Mouse (Mus musculus) liver, adult 2 months (tissue): ENCODE measurements around the gene Vsx2. TPM values are rescaled to one million over a fixed set of nuclear protein-coding genes. Genes with fewer than 3 reads are reported as not detected.
"Not testable (repeated sequence)": the region's sequence is repeated elsewhere in the genome, so short reads cannot be mapped to it uniquely, and the experiment has no call there.

Experiments
- DNase-seq: peaks from one replicate; pipeline ENCODE4 v3.0.0-alpha.2; 2011; ENCODE audit warnings: low read depth, low spot score; ENCODE audit errors: extremely low read depth
- H3K27ac ChIP-seq: fragments of 200-500 bp; replicated peaks from 2 replicates; pipeline ENCODE4 v1.5.1; 2012; ENCODE audit warnings: low read depth, mild to moderate bottlenecking, control low read depth, inconsistent platforms, low read length; ENCODE audit not compliant: insufficient read depth
- H3K27me3 ChIP-seq: fragments of 200-500 bp; 2 replicates; pipeline ENCODE4 v1.6.1; 2012; ENCODE audit warnings: mild to moderate bottlenecking, moderate library complexity, low read length, inconsistent platforms; ENCODE audit not compliant: control insufficient read depth, insufficient read depth
- H3K36me3 ChIP-seq: fragments of 200-500 bp; 2 replicates; pipeline ENCODE4 v1.6.1; 2012; ENCODE audit warnings: low read length, inconsistent platforms; ENCODE audit not compliant: control insufficient read depth, insufficient read depth
- H3K4me1 ChIP-seq: fragments of 200-500 bp; 2 replicates; pipeline ENCODE4 v1.6.1; 2011; ENCODE audit warnings: low read length; ENCODE audit not compliant: control insufficient read depth, insufficient read depth
- H3K4me3 ChIP-seq: fragments of 200-500 bp; 2 replicates; pipeline ENCODE4 v1.5.1; 2011; ENCODE audit warnings: low read depth, mild to moderate bottlenecking, control low read depth, low read length, moderate library complexity; ENCODE audit not compliant: insufficient read depth
- H3K79me2 ChIP-seq: fragments of 200-500 bp; 2 replicates; pipeline ENCODE4 v1.6.1; 2012; ENCODE audit warnings: inconsistent platforms, mild to moderate bottlenecking, low read length, moderate library complexity; ENCODE audit not compliant: control insufficient read depth, insufficient read depth
- H3K9ac ChIP-seq: fragments of 200-500 bp; 2 replicates; pipeline ENCODE4 v1.6.1; 2012; ENCODE audit warnings: low read depth, mild to moderate bottlenecking, control low read depth, inconsistent platforms, low read length
- CTCF ChIP-seq: fragments of 200-500 bp; IDR thresholded peaks from 2 replicates; pipeline ENCODE4 v1.5.1; 2011; ENCODE audit warnings: low read depth, low read length, control low read depth
- POLR2A ChIP-seq: fragments of 200-500 bp; IDR thresholded peaks from 2 replicates; pipeline ENCODE4 v1.6.1; 2011; ENCODE audit warnings: low read length, control low read depth; ENCODE audit not compliant: insufficient read depth; ENCODE audit errors: extremely low read depth
- WGBS: fragments of 180-500 bp; shearing (Covaris S2); methylation state at CpG from one replicate; pipeline ENCODE4 v1.1.7; 2018; 5-methylcytosine and 5-hydroxymethylcytosine counted together
- polyA plus RNA-seq: library from polyadenylated mRNA; depleted of rRNA; stranded (reverse); fragments of >200 nt; gene quantifications from 2 replicates; pipeline ENCODE4 v1.2.3, GENCODE M21; 2012
- total RNA-seq: library from RNA; depleted of rRNA; stranded (reverse); fragments of >200 nt; gene quantifications from 2 replicates; pipeline ENCODE4 v1.2.3, GENCODE M21; 2014

The Vsx2 gene
- total and polyA plus RNA-seq, 2 experiments, result not detected

GRCm38 (mm10) chr12:84531906-84532829, 37.4 kb upstream of the Vsx2 start:
- DNase-seq, result peak; percentile 70
- Histone ChIP-seq H3K36me3 (peaks cover 3% of the 10 kb centered on the region), H3K27ac (no peak overlapping the region), H3K79me2 (no peaks in the 10 kb centered on the region; the same call in 1 of the 2 replicates), H3K9ac (no peak overlapping the region), H3K4me1 (peaks cover 5% of the 10 kb centered on the region; the same call in 1 of the 2 replicates), H3K27me3 (no peaks in the 10 kb centered on the region), H3K4me3 (no peak overlapping the region)
- 79% methylated on average over 13 of the region's 13 CpGs for whole genome bisulfite sequencing
- no peak for TF ChIP-seq POLR2A
- TF ChIP-seq CTCF, result no peak

- H3K27me3 ChIP-seq, result no peaks in the 10 kb centered on the region
- H3K79me2 ChIP-seq, result no peaks in the 10 kb centered on the region
- H3K27ac ChIP-seq, result no peak overlapping the region
- DNase-seq, result no peak
- no peak overlapping the region for H3K4me3 ChIP-seq
- WGBS, result 89% methylated on average over 8 of the region's 8 CpGs
- H3K36me3 ChIP-seq, result peaks cover 3% of the 10 kb centered on the region
- no peak overlapping the region for H3K9ac ChIP-seq
- peaks cover 5% of the 10 kb centered on the region; the same call in 1 of the 2 replicates for H3K4me1 ChIP-seq
- TF ChIP-seq CTCF, result no peak
- TF ChIP-seq POLR2A, result no peak
These were observed 36.7 kb upstream of the Vsx2 start for GRCm38 (mm10) chr12:84532830-84533199.

- H3K4me1 ChIP-seq, result peaks cover 5% of the 10 kb centered on the region; the same call in 1 of the 2 replicates
- H3K4me3 ChIP-seq, result no peak overlapping the region
- no peak overlapping the region for H3K27ac ChIP-seq
- no peaks in the 10 kb centered on the region for H3K79me2 ChIP-seq
- 79% methylated on average over 7 of the region's 7 CpGs for WGBS
- no peak for DNase-seq
- peaks cover 2% of the 10 kb centered on the region for H3K36me3 ChIP-seq
- H3K9ac ChIP-seq, result no peak overlapping the region
- TF ChIP-seq CTCF (no peak), POLR2A (no peak)
- no peaks in the 10 kb centered on the region for H3K27me3 ChIP-seq
These were observed 35.7 kb upstream of the Vsx2 start for GRCm38 (mm10) chr12:84533706-84534486.

- 95% methylated on average over 3 of the region's 3 CpGs for WGBS
- H3K4me1 ChIP-seq, H3K79me2 ChIP-seq, H3K27me3 ChIP-seq, H3K27ac ChIP-seq, DNase-seq, H3K9ac ChIP-seq, H3K4me3 ChIP-seq, H3K36me3 ChIP-seq: not testable (repeated sequence)
- TF ChIP-seq CTCF, result peak; percentile 11; the same call in 1 of the 2 replicates
These were observed 30.0 kb upstream of the Vsx2 start for GRCm38 (mm10) chr12:84539537-84539936.

- Histone ChIP-seq H3K36me3 (no peaks in the 10 kb centered on the region), H3K9ac (no peak overlapping the region), H3K4me3 (no peak overlapping the region), H3K4me1 (0 out of 2 replicates have a peak, but pooled peaks cover 3% of the 10 kb centered on the region), H3K27ac (no peak overlapping the region), H3K79me2 (no peaks in the 10 kb centered on the region), H3K27me3 (no peaks in the 10 kb centered on the region)
- no peak for DNase-seq
- 93% methylated on average over 11 of the region's 11 CpGs for WGBS
- no peak for TF ChIP-seq CTCF
- no peak for TF ChIP-seq POLR2A
These were observed 28.1 kb upstream of the Vsx2 start for GRCm38 (mm10) chr12:84541391-84541958.
